Mouse (Mus musculus) hindbrain, embryonic 12.5 days (tissue): ENCODE data around the gene Mamdc4. TPM values are rescaled to one million over a fixed set of nuclear protein-coding genes. Genes with fewer than 3 reads are reported as not detected.

Experiments
- ATAC-seq: fragments of 200-750 bp; cut with Nextera tagmentation; 2 replicates; pipeline ENCODE4 v1.8.0; 2017; ENCODE audit warnings: moderate TSS enrichment; ENCODE audit not compliant: low FRiP score
- H3K27ac ChIP-seq: fragments of 300-500 bp; sonication (generic); 2 replicates; pipeline ENCODE4 v1.5.1; 2016; ENCODE audit warnings: mild to moderate bottlenecking
- H3K27me3 ChIP-seq: fragments of 300-500 bp; sonication (generic); 2 replicates; pipeline ENCODE4 v1.6.1; 2016; ENCODE audit warnings: mild to moderate bottlenecking
- H3K36me3 ChIP-seq: fragments of 300-500 bp; sonication (generic); 2 replicates; pipeline ENCODE4 v1.6.1; 2016; ENCODE audit warnings: mild to moderate bottlenecking
- H3K4me1 ChIP-seq: fragments of 300-500 bp; sonication (generic); 2 replicates; pipeline ENCODE4 v1.6.1; 2016
- H3K4me2 ChIP-seq: fragments of 300-500 bp; sonication (generic); replicated peaks from 2 replicates; pipeline ENCODE4 v1.6.1; 2016; ENCODE audit warnings: mild to moderate bottlenecking
- H3K4me3 ChIP-seq: fragments of 300-500 bp; sonication (generic); 2 replicates; pipeline ENCODE4 v1.5.1; 2016; ENCODE audit warnings: mild to moderate bottlenecking
- H3K9ac ChIP-seq: fragments of 300-500 bp; sonication (generic); 2 replicates; pipeline ENCODE4 v1.6.1; 2016; ENCODE audit warnings: mild to moderate bottlenecking, moderate library complexity
- H3K9me3 ChIP-seq: fragments of 300-500 bp; sonication (generic); replicated peaks from 2 replicates; pipeline ENCODE4 v1.6.1; 2016; ENCODE audit warnings: mild to moderate bottlenecking
- WGBS: fragments of 180-500 bp; shearing (Covaris S2); methylation state at CpG from one replicate; pipeline ENCODE4 v1.1.7; 2016; 5-methylcytosine and 5-hydroxymethylcytosine counted together
- polyA plus RNA-seq: library from polyadenylated mRNA; unstranded; fragments of >200 nt; fragmentation: Nextera tagmentation; extraction: Ambion mirVana; gene quantifications from 2 replicates; pipeline ENCODE4 v1.2.1, GENCODE M21; 2016

The Mamdc4 gene
- polyA plus RNA-seq, 1 experiment from 2014 or later = 4.7 TPM

GRCm38 (mm10) chr2:25580621-25581101 lies 6.0 kb upstream of the Mamdc4 start:
- 0 out of 2 replicates have a peak overlapping the region, but pooled peaks have one; percentile 41 for H3K9ac ChIP-seq
- H3K4me2 ChIP-seq = peak overlapping the region; percentile 60
- H3K36me3 ChIP-seq = peaks cover 29% of the 10 kb centered on the region
- peaks cover 62% of the 10 kb centered on the region for H3K4me1 ChIP-seq
- H3K27ac ChIP-seq = no peak overlapping the region
- ATAC-seq = 0 out of 2 replicates have a peak, but pooled peaks have one; percentile 0
- H3K9me3 ChIP-seq = no peaks in the 10 kb centered on the region
- peak overlapping the region; percentile 37; the same call in 1 of the 2 replicates for H3K4me3 ChIP-seq
- WGBS = 55% methylated on average over 6 of the region's 6 CpGs
- H3K27me3 ChIP-seq = peaks cover 57% of the 10 kb centered on the region

GRCm38 (mm10) chr2:25579737-25580460 lies 5.3 kb upstream of the Mamdc4 start:
- H3K4me1 ChIP-seq = peaks cover 68% of the 10 kb centered on the region
- H3K27ac ChIP-seq = no peak overlapping the region
- WGBS = 5% methylated on average over 27 of the region's 27 CpGs
- H3K9ac ChIP-seq = no peak overlapping the region
- H3K4me2 ChIP-seq = peak overlapping the region; percentile 40
- H3K9me3 ChIP-seq = no peaks in the 10 kb centered on the region
- peak overlapping the region; percentile 16 for H3K4me3 ChIP-seq
- H3K36me3 ChIP-seq = peaks cover 21% of the 10 kb centered on the region
- H3K27me3 ChIP-seq = peaks cover 58% of the 10 kb centered on the region
- no peak for ATAC-seq

- H3K27ac ChIP-seq = no peak overlapping the region
- no peaks in the 10 kb centered on the region for H3K9me3 ChIP-seq
- ATAC-seq = no peak
- H3K36me3 ChIP-seq = peaks cover 13% of the 10 kb centered on the region
- H3K4me2 ChIP-seq = peak overlapping the region; percentile 40
- 5% methylated on average over 77 of the region's 77 CpGs for WGBS
- peaks cover 58% of the 10 kb centered on the region for H3K27me3 ChIP-seq
- H3K9ac ChIP-seq = no peak overlapping the region
- peak overlapping the region; percentile 16 for H3K4me3 ChIP-seq
- H3K4me1 ChIP-seq = peaks cover 69% of the 10 kb centered on the region
Measured at GRCm38 (mm10) chr2:25578796-25579736, 4.4 kb upstream of the Mamdc4 start.

GRCm38 (mm10) chr2:25577951-25578795 lies 3.5 kb upstream of the Mamdc4 start:
- 5% methylated on average over 74 of the region's 75 CpGs for WGBS
- peaks cover 6% of the 10 kb centered on the region for H3K36me3 ChIP-seq
- H3K27ac ChIP-seq = no peak overlapping the region
- ATAC-seq = no peak
- peaks cover 58% of the 10 kb centered on the region for H3K27me3 ChIP-seq
- H3K4me2 ChIP-seq = peak overlapping the region; percentile 40
- no peaks in the 10 kb centered on the region for H3K9me3 ChIP-seq
- H3K9ac ChIP-seq = peak overlapping the region; percentile 3; the same call in 1 of the 2 replicates
- H3K4me1 ChIP-seq = peaks cover 77% of the 10 kb centered on the region
- peak overlapping the region; percentile 16 for H3K4me3 ChIP-seq

- H3K4me3 ChIP-seq = peak overlapping the region; percentile 16
- peaks cover 58% of the 10 kb centered on the region for H3K27me3 ChIP-seq
- H3K36me3 ChIP-seq = peaks cover 10% of the 10 kb centered on the region; the same call in 1 of the 2 replicates
- peak overlapping the region; percentile 40 for H3K4me2 ChIP-seq
- no peaks in the 10 kb centered on the region for H3K9me3 ChIP-seq
- peak overlapping the region; percentile 3; the same call in 1 of the 2 replicates for H3K9ac ChIP-seq
- whole genome bisulfite sequencing = 14% methylated on average over 92 of the region's 92 CpGs
- ATAC-seq = no peak
- H3K4me1 ChIP-seq = peaks cover 74% of the 10 kb centered on the region
- H3K27ac ChIP-seq = no peak overlapping the region
Measured at GRCm38 (mm10) chr2:25576965-25577891, 2.6 kb upstream of the Mamdc4 start.

- Histone ChIP-seq H3K36me3 (peaks cover 16% of the 10 kb centered on the region; the same call in 1 of the 2 replicates), H3K9me3 (no peaks in the 10 kb centered on the region), H3K9ac (peak overlapping the region; percentile 72; the same call in 1 of the 2 replicates), H3K27me3 (peaks cover 56% of the 10 kb centered on the region), H3K4me3 (peak overlapping the region; percentile 56; the same call in 1 of the 2 replicates), H3K27ac (no peak overlapping the region), H3K4me2 (peak overlapping the region; percentile 91; the same call in 1 of the 2 replicates), H3K4me1 (peaks cover 65% of the 10 kb centered on the region)
- no peak for ATAC-seq
- WGBS = 73% methylated on average over 16 of the region's 16 CpGs
Measured at GRCm38 (mm10) chr2:25576028-25576850, 1.6 kb upstream of the Mamdc4 start.

GRCm38 (mm10) chr2:25575432-25576027 lies 885 bp upstream of the Mamdc4 start:
- Histone ChIP-seq H3K9ac (peak overlapping the region; percentile 72), H3K27me3 (peaks cover 49% of the 10 kb centered on the region), H3K9me3 (no peaks in the 10 kb centered on the region), H3K4me2 (peak overlapping the region; percentile 91), H3K4me3 (peak overlapping the region; percentile 56), H3K4me1 (peaks cover 58% of the 10 kb centered on the region), H3K27ac (peak overlapping the region; percentile 88), H3K36me3 (peaks cover 21% of the 10 kb centered on the region; the same call in 1 of the 2 replicates)
- ATAC-seq = peak; percentile 17
- WGBS = 15% methylated on average over 21 of the region's 21 CpGs

- Histone ChIP-seq H3K27ac (peak overlapping the region; percentile 88), H3K4me3 (peak overlapping the region; percentile 56), H3K9me3 (no peaks in the 10 kb centered on the region), H3K9ac (peak overlapping the region; percentile 72), H3K36me3 (peaks cover 32% of the 10 kb centered on the region), H3K27me3 (peaks cover 35% of the 10 kb centered on the region), H3K4me2 (peak overlapping the region; percentile 91), H3K4me1 (peaks cover 46% of the 10 kb centered on the region)
- ATAC-seq = 0 out of 2 replicates have a peak, but pooled peaks have one; percentile 0
- WGBS = 19% methylated on average over 11 of the region's 11 CpGs
Measured at GRCm38 (mm10) chr2:25574136-25574535, 509 bp downstream of the Mamdc4 start.

GRCm38 (mm10) chr2:25573068-25573467 lies 1.6 kb downstream of the Mamdc4 start:
- Histone ChIP-seq H3K9me3 (no peaks in the 10 kb centered on the region), H3K4me3 (no peak overlapping the region), H3K27me3 (peaks cover 25% of the 10 kb centered on the region), H3K27ac (no peak overlapping the region), H3K36me3 (peaks cover 43% of the 10 kb centered on the region), H3K9ac (no peak overlapping the region), H3K4me2 (peak overlapping the region; percentile 91; the same call in 1 of the 2 replicates), H3K4me1 (peaks cover 35% of the 10 kb centered on the region)
- no peak for ATAC-seq
- 93% methylated on average over 2 of the region's 2 CpGs for WGBS
